Mouse (Mus musculus) T-cell, adult 66 days (primary cell): Measurements from ENCODE around the gene Rbm10. TPM values are rescaled to one million over a fixed set of nuclear protein-coding genes. Genes with fewer than 3 reads are reported as not detected.

Source experiments
- total RNA-seq, 2 experiments: library from RNA; stranded (reverse); gene quantifications; 3 replicates in 1 of 2; 4 replicates in 1 of 2; pipeline ENCODE4 v1.2.4; 2023

Rbm10 gene
- total RNA-seq, result 10 to 100 TPM; 53.1 to 55.6 TPM

DNA sequence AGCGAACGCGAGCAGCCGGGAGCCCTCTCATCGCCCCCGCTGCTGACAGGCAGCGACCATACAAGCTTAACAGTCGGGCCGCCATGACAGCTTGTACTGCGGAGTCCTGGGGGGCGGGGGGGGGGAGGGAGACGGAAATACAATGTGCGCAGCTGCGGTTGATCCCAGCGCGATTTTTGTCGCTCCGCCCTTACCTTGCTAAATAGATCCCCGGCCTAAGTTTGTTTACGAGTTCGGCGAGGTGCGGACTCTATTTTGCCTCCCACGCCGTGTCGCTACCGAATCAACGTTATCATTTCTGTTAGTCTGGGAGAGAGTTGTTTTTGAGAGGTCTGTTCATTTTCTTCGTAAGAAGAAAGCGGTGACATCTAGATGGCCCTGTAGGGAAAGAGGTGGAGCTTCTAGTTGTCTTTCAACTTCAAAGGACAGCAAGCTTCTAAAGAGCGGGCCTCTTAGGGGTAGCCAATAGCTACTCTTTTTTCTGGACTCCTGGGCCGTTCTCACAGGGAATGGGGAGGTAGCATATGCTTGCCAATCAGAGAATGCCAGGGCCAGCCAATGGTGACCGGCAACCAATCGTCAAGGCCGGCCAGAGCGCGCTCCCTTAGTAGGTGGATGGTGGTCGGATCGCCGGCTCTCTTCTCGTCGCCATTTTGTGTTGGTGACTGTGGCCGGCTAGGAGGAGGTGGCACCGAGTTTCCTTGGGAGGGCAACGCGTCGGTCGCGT lies at the start of gene Rbm10, which contains the start of gene Ndufb11:
Gene Rbm10, plus strand, starts transcription at position 328 of the 727 bp plus-strand sequence.
Gene Ndufb11, minus strand, starts transcription at position 444 of the 727 bp plus-strand sequence.

DNA sequence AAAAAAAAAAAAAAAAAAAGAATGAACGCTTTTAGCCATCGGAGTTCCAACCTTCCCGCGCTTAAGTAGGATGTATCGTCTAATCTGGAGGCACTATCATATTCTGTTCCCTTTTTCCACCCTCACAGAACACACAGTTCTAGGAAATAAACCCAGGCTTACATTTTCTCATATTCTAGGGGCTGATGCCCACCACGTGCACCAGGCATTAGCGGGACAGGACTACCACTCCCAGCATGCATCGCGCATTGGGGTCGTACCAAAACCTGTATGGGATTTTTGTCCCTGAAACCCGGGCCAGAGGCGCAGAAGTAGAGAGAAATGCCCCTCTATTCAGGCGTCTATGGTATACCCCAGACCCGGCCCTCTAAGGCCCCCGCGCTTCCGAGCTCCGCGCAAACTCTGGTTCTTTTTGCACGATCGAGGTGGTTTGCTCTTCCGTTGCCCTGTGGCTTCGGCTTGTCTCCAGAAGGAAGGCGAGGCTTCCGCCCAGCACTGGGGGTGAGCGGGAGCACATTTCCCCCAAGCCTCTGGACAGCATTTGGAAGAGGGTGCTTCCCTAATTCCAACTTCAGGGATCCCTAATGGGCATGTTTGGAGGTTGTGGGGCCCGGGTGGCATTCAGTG lies 40.8 kb downstream of the Rbm10 start, which contains the start of gene Uba1:
Gene Uba1, plus strand, starts transcription at position 301 of the 627 bp plus-strand sequence.

DNA sequence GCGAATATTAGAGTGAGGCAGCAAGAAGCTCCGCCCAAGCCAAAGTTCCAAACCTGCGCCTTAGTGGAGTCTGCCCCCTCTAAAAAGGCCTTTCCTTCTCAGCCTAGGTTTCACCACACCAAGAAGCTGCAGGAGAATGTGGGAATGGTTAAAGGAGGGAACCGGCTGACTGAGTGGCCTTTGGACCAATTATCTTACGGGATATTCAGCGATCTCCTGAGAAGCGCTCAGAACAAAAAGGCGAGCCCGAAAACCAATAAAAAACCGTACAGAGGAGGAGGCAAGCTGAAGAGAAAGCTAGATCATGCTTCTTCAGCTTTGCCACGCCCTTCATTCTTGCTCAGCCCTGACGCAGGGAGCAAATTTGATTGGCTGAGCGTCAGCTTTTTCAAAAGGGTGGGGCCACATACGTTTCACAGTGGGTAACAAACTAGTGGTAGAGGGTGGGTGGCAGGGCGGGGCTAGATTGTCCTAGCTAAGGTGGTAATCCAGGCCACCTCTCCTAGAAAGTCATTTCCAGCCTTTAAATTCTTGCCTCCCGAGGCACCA lies 70.3 kb downstream of the Rbm10 start, which contains the start of gene Cdk16:
Gene Cdk16, plus strand, starts transcription at position 436 of the 549 bp plus-strand sequence.

Other genes with a start within 250 kb of the Rbm10 start
- 1 to 10 TPM; 6.1 to 7.6 TPM for gene Jade3, start 191.8 kb upstream of the Rbm10 start, total RNA-seq
- not detected for gene Rgn, start 67.7 kb upstream of the Rbm10 start, total RNA-seq
- 100 to 1,000 TPM; 110 to 122 TPM for gene Ndufb11, start 116 bp downstream of the Rbm10 start, total RNA-seq
- 100 to 1,000 TPM; 214 to 230 TPM for gene Uba1, start 40.8 kb downstream of the Rbm10 start, total RNA-seq
- 10 to 100 TPM; 83.5 to 90.8 TPM for gene Cdk16, start 70.5 kb downstream of the Rbm10 start, total RNA-seq
- gene Usp11, start 86.4 kb downstream of the Rbm10 start, total RNA-seq, result 10 to 100 TPM; 22.1 to 29.6 TPM
- 100 to 1,000 TPM; 145 to 148 TPM for gene Araf, start 180.3 kb downstream of the Rbm10 start, total RNA-seq